Mouse (Mus musculus) embryonic facial prominence, embryonic 10.5 days (tissue): Measurements from ENCODE around the gene Myo5a. TPM values are rescaled to one million over a fixed set of nuclear protein-coding genes. Genes with fewer than 3 reads are reported as not detected.

ENCODE experiments used
- DNase-seq: peaks from one replicate; pipeline ENCODE4 v3.0.0-alpha.2; 2017; ENCODE audit warnings: low spot score
- H3K27ac ChIP-seq: fragments of 300-500 bp; sonication (generic); replicated peaks from 2 replicates; pipeline ENCODE4 v1.5.1; 2016; ENCODE audit warnings: mild to moderate bottlenecking
- H3K27me3 ChIP-seq: fragments of 300-500 bp; sonication (generic); replicated peaks from 2 replicates; pipeline ENCODE4 v1.6.1; 2016; ENCODE audit warnings: low read depth, mild to moderate bottlenecking; ENCODE audit not compliant: poor library complexity, severe bottlenecking
- H3K36me3 ChIP-seq: fragments of 300-500 bp; sonication (generic); replicated peaks from 2 replicates; pipeline ENCODE4 v1.6.1; 2016; ENCODE audit warnings: mild to moderate bottlenecking, moderate library complexity
- H3K4me1 ChIP-seq: fragments of 300-500 bp; sonication (generic); 2 replicates; pipeline ENCODE4 v1.6.1; 2016
- H3K4me3 ChIP-seq: fragments of 300-500 bp; sonication (generic); 2 replicates; pipeline ENCODE4 v1.5.1; 2016; ENCODE audit warnings: mild to moderate bottlenecking, moderate library complexity
- H3K9me3 ChIP-seq: fragments of 300-500 bp; sonication (generic); 2 replicates; pipeline ENCODE4 v1.6.1; 2016; ENCODE audit warnings: mild to moderate bottlenecking
- WGBS: fragments of 180-500 bp; shearing (Covaris S2); methylation state at CpG from one replicate; pipeline ENCODE4 v1.1.7; 2016; 5-methylcytosine and 5-hydroxymethylcytosine counted together
- polyA plus RNA-seq: library from polyadenylated mRNA; unstranded; fragments of >200 nt; fragmentation: Nextera tagmentation; extraction: Ambion mirVana; gene quantifications from 2 replicates; pipeline ENCODE4 v1.2.1, GENCODE M21; 2016

The Myo5a gene
- polyA plus RNA-seq, 1 experiment from 2014 or later, result 21.2 TPM

DNA sequence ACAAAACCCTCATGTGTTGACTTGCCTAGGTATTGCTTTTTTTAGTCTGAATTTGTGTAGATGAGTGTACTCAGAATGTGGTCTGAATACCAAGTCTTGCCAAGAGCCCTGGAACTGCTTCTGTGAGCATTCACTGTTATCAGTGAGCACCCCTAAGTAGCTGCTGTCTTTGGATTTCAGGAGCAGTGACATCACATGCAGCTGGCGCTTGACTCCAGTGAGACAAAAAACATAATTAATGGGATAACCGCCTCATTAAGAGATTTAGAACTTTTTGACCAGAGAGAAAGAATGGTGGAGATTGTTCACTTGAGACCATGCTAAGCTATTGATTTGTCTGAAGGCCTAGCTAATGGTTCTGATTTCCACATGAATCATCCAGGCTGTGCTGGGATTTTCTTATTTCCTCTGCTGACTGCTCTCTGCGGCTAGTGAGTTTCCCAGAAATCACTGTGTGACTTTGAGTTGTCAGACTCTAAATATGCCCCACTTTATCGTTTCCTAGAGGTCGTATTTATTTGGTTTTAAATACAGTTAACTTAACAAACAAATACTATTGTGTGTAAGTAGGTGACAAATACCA is 14.5 kb downstream of the Myo5a start:
- Histone ChIP-seq H3K27ac (no peak overlapping the region), H3K36me3 (no peaks in the 10 kb centered on the region), H3K4me3 (no peak overlapping the region), H3K9me3 (peaks cover 6% of the 10 kb centered on the region; the same call in 1 of the 2 replicates), H3K27me3 (no peaks in the 10 kb centered on the region), H3K4me1 (0 out of 2 replicates have a peak, but pooled peaks cover 3% of the 10 kb centered on the region)
- DNase-seq, result no peak
- 75% methylated on average over 5 of the region's 5 CpGs for WGBS

DNA sequence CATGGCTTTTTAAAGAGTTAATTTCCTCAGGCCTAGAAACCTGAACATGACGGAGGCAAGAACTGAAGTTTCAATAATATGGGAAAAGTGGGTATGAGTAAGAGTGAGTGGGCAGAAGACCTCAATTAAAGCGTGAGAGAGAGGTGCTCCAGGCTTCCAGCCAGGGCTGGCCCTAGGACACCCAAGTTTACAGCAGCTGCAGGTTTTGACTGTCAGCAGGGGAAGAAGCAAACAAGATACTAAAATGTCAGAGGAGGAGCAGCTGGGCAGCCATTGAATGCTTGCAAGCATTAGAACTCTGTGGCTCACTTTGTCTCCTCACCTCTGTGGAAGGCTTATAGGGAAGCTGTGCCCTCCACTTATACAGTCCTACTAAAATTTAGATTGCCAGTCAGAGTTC is 17.0 kb downstream of the Myo5a start:
- no peak for DNase-seq

DNA sequence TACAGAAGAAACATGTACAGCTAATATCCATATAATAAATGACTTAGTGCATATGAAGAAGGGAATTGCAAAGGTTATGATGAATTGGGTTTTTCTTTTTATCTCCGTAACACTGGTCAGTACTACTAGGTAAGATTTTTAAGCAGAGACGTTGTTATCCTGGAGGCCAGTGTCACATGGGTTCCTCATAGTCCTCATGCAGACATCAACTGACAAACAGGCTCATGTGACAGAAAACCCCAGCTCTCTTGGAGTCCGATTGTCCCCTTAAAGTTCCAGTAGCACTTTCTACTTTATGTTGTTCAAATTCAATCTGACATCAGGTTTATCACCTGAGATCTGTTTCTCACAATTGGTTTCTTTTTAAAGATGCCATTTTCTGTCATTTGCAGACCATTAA is 18.5 kb downstream of the Myo5a start:
- no peak overlapping the region for H3K27ac ChIP-seq
- 80% methylated on average over 3 of the region's 3 CpGs for WGBS

More for the DNA sequence above, 17.0 kb downstream of the Myo5a start:
- Histone ChIP-seq H3K36me3 (no peaks in the 10 kb centered on the region), H3K4me1 (0 out of 2 replicates have a peak, but pooled peaks cover 3% of the 10 kb centered on the region), H3K9me3 (no peaks in the 10 kb centered on the region), H3K27ac (no peak overlapping the region), H3K27me3 (no peaks in the 10 kb centered on the region), H3K4me3 (no peak overlapping the region)
- WGBS, result 79% methylated on average over 2 of the region's 2 CpGs

DNA sequence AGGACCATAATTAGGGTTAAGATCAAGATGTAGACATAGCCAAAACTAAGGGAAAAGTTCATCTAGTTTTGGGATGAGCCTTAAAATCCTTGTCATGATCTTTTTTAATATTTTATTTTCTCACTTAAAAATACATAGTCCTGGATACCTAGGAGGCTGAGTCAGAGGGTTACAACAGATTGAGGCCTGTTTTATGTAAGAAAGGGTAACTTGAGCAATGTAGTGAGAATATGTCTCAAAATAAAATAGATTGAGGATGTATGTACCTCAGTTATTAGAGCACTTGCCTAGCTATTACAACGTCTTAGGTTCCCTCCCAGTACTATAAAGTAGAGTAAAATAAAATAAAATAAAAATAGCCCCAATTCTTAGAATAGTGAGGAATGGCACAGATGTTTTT is 21.3 kb downstream of the Myo5a start:
- Histone ChIP-seq H3K9me3 (no peaks in the 10 kb centered on the region), H3K4me1 (no peaks in the 10 kb centered on the region), H3K27me3 (no peaks in the 10 kb centered on the region), H3K4me3 (no peak overlapping the region), H3K36me3 (no peaks in the 10 kb centered on the region), H3K27ac (no peak overlapping the region)
- no peak for DNase-seq
- 91% methylated on average over 1 of the region's 1 CpGs for WGBS

More for the DNA sequence above, 18.5 kb downstream of the Myo5a start:
- no peak for DNase-seq
- Histone ChIP-seq H3K9me3 (no peaks in the 10 kb centered on the region), H3K27me3 (no peaks in the 10 kb centered on the region), H3K36me3 (no peaks in the 10 kb centered on the region), H3K4me3 (no peak overlapping the region), H3K4me1 (0 out of 2 replicates have a peak, but pooled peaks cover 3% of the 10 kb centered on the region)

DNA sequence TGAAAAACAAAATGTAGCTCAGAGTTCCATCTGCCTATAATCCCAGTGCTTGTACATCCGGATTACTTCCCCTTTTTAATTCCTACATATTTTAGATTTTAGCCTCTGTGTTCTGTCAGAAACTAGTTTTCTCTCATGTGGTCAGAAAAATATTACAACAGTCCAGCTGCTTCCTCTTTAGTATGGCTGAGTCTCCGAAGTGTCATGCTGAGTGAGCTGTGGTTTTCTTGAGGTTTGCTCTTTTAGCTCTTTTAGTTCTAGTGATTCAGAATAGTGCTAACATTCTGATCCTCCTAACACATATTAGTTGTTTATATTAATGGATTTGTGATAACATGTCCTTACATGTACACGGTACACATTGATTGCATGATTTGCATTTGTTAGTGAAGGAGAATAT is 23.9 kb downstream of the Myo5a start:
- WGBS, result 87% methylated on average over 3 of the region's 3 CpGs
- no peak for DNase-seq
- no peaks in the 10 kb centered on the region for H3K27me3 ChIP-seq
- no peaks in the 10 kb centered on the region for H3K4me1 ChIP-seq
- no peak overlapping the region for H3K4me3 ChIP-seq
- peaks cover 3% of the 10 kb centered on the region; the same call in 1 of the 2 replicates for H3K36me3 ChIP-seq
- H3K27ac ChIP-seq, result no peak overlapping the region
- H3K9me3 ChIP-seq, result no peaks in the 10 kb centered on the region

DNA sequence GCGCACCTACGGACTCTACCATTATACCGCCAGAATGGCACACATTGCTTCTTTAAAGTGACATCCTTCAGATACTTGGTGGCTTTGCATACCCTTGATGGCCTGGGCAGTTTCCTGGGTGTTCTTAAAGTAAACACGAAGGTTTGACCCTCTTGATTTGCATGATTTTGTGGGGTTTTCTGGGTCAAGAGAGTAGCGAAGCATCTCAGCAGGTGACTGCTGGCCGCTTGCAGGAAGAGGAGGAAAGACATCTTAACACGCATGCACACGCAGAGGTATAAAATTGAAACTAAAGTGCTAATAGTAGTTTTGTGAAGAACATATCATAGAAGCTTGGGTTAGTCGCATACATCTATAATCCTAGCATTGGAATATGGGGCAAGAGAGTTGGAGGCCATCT is 28.1 kb downstream of the Myo5a start:
- no peaks in the 10 kb centered on the region for H3K9me3 ChIP-seq
- H3K36me3 ChIP-seq, result peaks cover 3% of the 10 kb centered on the region; the same call in 1 of the 2 replicates
- H3K4me3 ChIP-seq, result no peak overlapping the region
- no peak for DNase-seq
- H3K4me1 ChIP-seq, result no peaks in the 10 kb centered on the region
- no peak overlapping the region for H3K27ac ChIP-seq
- WGBS, result 94% methylated on average over 9 of the region's 9 CpGs
- H3K27me3 ChIP-seq, result no peaks in the 10 kb centered on the region

DNA sequence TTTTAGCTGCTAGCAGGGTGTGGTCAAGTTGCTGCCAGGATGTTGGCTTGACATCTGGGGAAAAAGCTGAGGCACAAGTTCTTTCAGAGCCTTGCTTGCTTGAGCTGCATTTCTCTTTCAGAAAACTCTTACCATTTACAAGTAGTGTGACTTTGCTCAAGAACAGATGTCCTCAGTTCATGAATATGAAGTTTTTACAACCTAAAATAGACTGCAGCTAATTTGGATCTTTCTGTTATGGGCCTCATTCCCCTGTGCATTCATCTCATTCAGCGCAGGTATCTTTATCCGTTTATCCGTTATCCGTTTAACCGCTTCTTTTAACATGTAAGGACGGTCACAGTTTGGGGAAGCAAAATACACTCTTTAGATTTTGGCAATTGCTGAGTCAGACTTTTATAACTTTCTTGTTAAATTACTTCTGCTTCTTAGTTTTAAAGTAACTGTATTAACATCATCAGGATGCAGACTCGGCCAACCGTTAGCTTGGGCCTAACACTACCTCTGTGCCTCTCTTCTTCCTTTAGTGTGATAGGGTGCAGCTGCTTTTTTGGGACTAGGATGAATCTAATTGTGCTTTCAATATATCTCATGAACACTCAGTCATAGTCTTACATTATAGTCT is 29.5 kb downstream of the Myo5a start:
- Histone ChIP-seq H3K36me3 (peaks cover 3% of the 10 kb centered on the region; the same call in 1 of the 2 replicates), H3K4me1 (no peaks in the 10 kb centered on the region), H3K4me3 (no peak overlapping the region), H3K9me3 (no peaks in the 10 kb centered on the region), H3K27ac (no peak overlapping the region), H3K27me3 (no peaks in the 10 kb centered on the region)
- DNase-seq, result no peak
- 96% methylated on average over 8 of the region's 8 CpGs for WGBS

DNA sequence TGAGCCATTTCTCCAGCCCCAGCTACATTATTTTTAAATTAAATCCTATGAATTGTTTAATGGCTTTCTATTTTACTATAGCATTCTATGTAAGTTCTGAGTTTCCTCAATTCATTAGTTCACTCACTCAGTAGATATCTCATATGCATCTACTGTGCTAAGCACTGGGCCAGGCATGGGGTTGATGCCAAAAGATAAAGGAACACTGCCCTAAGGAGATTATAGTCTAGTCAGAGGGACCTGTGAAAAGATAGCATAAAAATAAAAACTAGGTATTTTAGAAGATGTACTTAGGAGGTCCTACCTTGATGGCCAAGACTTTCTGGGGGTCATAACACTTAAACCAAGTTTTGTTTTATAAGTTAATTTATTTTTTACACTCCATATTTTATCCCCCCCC is 31.3 kb downstream of the Myo5a start:
- Histone ChIP-seq H3K36me3 (peaks cover 3% of the 10 kb centered on the region; the same call in 1 of the 2 replicates), H3K4me3 (no peak overlapping the region), H3K4me1 (no peaks in the 10 kb centered on the region), H3K9me3 (no peaks in the 10 kb centered on the region), H3K27me3 (no peaks in the 10 kb centered on the region), H3K27ac (no peak overlapping the region)
- no peak for DNase-seq

DNA sequence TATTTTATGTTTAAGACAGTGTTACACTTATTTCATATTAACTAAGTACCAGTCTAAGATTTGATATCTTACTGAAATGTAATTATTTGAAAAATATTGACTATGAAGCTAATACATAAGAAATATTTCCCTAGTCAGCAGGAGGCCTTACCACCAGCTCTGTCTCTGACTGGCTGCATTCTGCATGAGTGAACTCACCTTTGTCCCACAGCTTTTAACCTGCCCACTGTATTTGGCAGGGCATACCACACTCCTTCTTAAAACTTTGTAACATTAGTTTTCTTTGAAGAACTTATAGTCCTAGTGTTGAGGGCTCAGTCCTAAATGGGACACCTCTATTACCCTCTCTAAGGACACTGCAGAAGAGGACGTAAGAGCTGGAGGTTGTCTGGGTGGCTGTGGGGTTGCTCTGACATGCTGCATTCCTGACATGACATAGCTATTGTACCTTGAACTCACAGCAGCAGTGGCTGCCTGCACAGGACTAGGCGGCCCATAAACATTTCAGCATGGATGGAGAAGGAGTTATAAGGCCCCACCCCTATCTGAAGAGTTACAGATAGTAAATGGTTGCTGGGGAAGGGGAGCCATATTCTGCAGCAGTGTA is 45.9 kb downstream of the Myo5a start:
- Histone ChIP-seq H3K36me3 (peaks cover 16% of the 10 kb centered on the region), H3K4me3 (no peak overlapping the region), H3K27ac (no peak overlapping the region), H3K4me1 (no peaks in the 10 kb centered on the region), H3K27me3 (no peaks in the 10 kb centered on the region), H3K9me3 (no peaks in the 10 kb centered on the region)
- DNase-seq, result no peak
- 73% methylated on average over 2 of the region's 2 CpGs for WGBS

DNA sequence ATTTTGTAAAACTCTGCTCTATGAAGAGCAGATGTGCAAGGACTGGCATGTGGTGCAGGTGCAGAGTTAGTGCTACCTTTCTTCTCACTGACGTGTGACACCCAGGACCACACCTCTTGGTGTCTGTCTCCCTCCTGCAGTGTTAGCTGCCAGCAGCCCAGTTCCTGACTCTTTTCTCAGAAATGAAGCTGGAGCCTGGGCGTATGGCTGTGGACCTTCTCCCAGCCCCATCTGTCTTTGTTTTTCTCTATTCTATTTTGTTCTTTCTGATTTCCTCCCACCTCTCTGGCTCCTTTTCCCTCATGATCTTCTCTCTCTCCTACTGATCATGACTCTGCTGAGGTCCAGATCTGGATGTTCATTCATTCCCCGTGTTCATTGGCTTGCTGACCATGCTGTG is 50.3 kb downstream of the Myo5a start:
- DNase-seq, result no peak
- no peaks in the 10 kb centered on the region for H3K27me3 ChIP-seq
- H3K4me3 ChIP-seq, result no peak overlapping the region
- no peaks in the 10 kb centered on the region for H3K9me3 ChIP-seq
- H3K4me1 ChIP-seq, result no peaks in the 10 kb centered on the region
- H3K27ac ChIP-seq, result no peak overlapping the region
- H3K36me3 ChIP-seq, result peaks cover 16% of the 10 kb centered on the region
- WGBS, result 88% methylated on average over 3 of the region's 3 CpGs

DNA sequence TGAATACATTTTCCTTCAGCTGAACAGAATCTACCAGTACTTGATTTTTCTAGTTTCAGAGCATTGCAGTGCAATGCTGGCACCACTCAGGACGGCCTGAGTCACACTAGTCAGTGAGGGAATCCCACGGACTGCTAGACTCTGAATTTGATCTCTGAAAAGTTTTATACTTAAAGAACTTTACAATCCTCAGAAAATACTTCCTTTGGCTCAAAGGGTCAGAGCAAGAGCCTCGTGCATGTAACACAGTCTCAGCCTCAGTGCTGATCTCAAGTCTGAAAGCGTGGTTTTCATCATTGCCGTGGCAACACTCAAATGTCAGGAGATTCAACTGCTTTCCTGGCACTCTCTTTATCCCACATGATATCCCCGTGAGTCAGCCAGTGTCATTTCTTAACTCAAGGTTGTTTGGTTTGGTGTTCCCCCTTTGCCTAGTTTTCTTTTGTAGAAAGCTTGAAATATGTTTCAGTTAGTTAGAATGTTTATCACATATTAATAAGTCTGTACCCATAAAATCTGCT is 53.4 kb downstream of the Myo5a start:
- H3K4me3 ChIP-seq, result no peak overlapping the region
- H3K36me3 ChIP-seq, result peaks cover 30% of the 10 kb centered on the region
- H3K27ac ChIP-seq, result no peak overlapping the region
- 73% methylated on average over 6 of the region's 6 CpGs for WGBS
- no peaks in the 10 kb centered on the region for H3K9me3 ChIP-seq
- no peak for DNase-seq
- no peaks in the 10 kb centered on the region for H3K4me1 ChIP-seq
- H3K27me3 ChIP-seq, result no peaks in the 10 kb centered on the region

DNA sequence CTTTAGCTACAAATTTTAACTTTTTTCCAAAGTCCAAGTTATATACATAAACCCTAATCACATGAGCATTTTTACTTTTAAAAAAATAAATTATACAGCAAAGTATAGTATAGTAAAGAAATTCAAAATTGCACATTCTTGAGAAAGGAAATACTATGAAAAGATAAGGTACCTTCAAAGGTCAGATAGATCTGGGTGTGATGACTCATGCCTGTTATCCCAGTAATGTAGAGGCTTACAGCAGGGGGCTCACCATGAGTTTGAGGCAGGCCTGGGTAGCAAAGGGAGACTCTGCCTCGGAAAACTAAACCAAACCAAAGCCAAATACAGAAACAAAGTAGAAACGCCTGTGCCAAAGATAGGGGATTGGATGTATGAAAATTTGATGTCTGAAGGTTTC is 59.7 kb downstream of the Myo5a start:
- DNase-seq, result no peak
- no peak overlapping the region for H3K27ac ChIP-seq
- 81% methylated on average over 2 of the region's 2 CpGs for WGBS
- H3K4me3 ChIP-seq, result no peak overlapping the region
- H3K36me3 ChIP-seq, result peaks cover 46% of the 10 kb centered on the region
- H3K4me1 ChIP-seq, result no peaks in the 10 kb centered on the region
- H3K9me3 ChIP-seq, result no peaks in the 10 kb centered on the region
- H3K27me3 ChIP-seq, result no peaks in the 10 kb centered on the region

DNA sequence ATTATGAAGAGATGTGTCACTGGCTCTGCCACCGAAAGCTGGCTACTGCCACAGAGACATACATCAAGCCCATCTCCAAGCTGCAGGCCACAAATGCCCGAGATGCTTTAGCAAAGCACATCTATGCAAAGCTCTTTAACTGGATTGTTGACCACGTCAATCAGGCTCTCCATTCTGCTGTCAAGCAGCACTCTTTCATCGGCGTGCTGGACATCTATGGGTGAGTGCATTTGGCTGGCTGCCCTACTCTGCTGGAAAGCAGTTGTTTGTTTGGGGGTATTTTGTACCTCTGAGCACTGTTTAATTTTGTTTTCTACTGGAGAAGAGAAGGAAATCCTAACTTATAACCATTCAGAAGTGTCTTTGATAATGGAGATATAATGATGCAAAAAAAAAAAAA is 76.1 kb downstream of the Myo5a start:
- 72% methylated on average over 5 of the region's 5 CpGs for WGBS
- H3K36me3 ChIP-seq, result peaks cover 53% of the 10 kb centered on the region
- no peaks in the 10 kb centered on the region for H3K27me3 ChIP-seq
- no peaks in the 10 kb centered on the region for H3K9me3 ChIP-seq
- no peak for DNase-seq
- H3K4me3 ChIP-seq, result no peak overlapping the region
- no peak overlapping the region for H3K27ac ChIP-seq
- H3K4me1 ChIP-seq, result no peaks in the 10 kb centered on the region
